Mouse (Mus musculus) embryonic facial prominence, embryonic 11.5 days (tissue): Measurements from ENCODE around the gene Eef2. TPM values are rescaled to one million over a fixed set of nuclear protein-coding genes. Genes with fewer than 3 reads are reported as not detected.

Source experiments
- ATAC-seq: fragments of 200-750 bp; cut with Nextera tagmentation; replicated peaks from 2 replicates; pipeline ENCODE4 v1.8.0; 2017; ENCODE audit warnings: low read depth; ENCODE audit not compliant: insufficient number of reproducible peaks, low FRiP score, low TSS enrichment
- DNase-seq: peaks from one replicate; pipeline ENCODE4 v3.0.0-alpha.2; 2015; ENCODE audit warnings: low spot score
- H3K27ac ChIP-seq: fragments of 300-500 bp; sonication (generic); replicated peaks from 2 replicates; pipeline ENCODE4 v1.5.1; 2014; ENCODE audit warnings: mild to moderate bottlenecking, low read depth, low read length, control low read depth
- H3K27me3 ChIP-seq: fragments of 300-500 bp; sonication (generic); 2 replicates; pipeline ENCODE4 v1.6.1; 2014; ENCODE audit warnings: mild to moderate bottlenecking, low read length, moderate library complexity, mixed read lengths; ENCODE audit not compliant: control insufficient read depth, insufficient read depth
- H3K36me3 ChIP-seq: fragments of 300-500 bp; sonication (generic); replicated peaks from 2 replicates; pipeline ENCODE4 v1.6.1; 2014; ENCODE audit warnings: low read depth, mild to moderate bottlenecking, low read length, moderate library complexity, mixed read lengths; ENCODE audit not compliant: control insufficient read depth, insufficient read depth
- H3K4me1 ChIP-seq: fragments of 300-500 bp; sonication (generic); 2 replicates; pipeline ENCODE4 v1.6.1; 2014; ENCODE audit warnings: low read length, mixed read lengths; ENCODE audit not compliant: control insufficient read depth, insufficient read depth
- H3K4me2 ChIP-seq: fragments of 300-500 bp; sonication (generic); 2 replicates; pipeline ENCODE4 v1.6.1; 2014; ENCODE audit warnings: low read depth, mild to moderate bottlenecking, control low read depth, low read length, moderate library complexity
- H3K4me3 ChIP-seq: fragments of 300-500 bp; sonication (generic); 2 replicates; pipeline ENCODE4 v1.5.1; 2014; ENCODE audit warnings: low read depth, low read length, control low read depth
- H3K9ac ChIP-seq: fragments of 300-500 bp; sonication (generic); replicated peaks from 2 replicates; pipeline ENCODE4 v1.6.1; 2014; ENCODE audit warnings: mild to moderate bottlenecking, control low read depth, low read length
- H3K9me3 ChIP-seq: fragments of 300-500 bp; sonication (generic); replicated peaks from 2 replicates; pipeline ENCODE4 v1.6.1; 2016; ENCODE audit warnings: mild to moderate bottlenecking, low read length, inconsistent platforms, mixed read lengths; ENCODE audit not compliant: control insufficient read depth
- WGBS: fragments of 180-500 bp; shearing (Covaris S2); extraction: QIAGEN DNeasy Blood & Tissue Kit; methylation state at CpG from one replicate; pipeline ENCODE4 v1.1.7; 2014; 5-methylcytosine and 5-hydroxymethylcytosine counted together
- polyA plus RNA-seq: library from polyadenylated mRNA; unstranded; fragments of >200 nt; fragmentation: Nextera tagmentation; extraction: Ambion mirVana; gene quantifications from 2 replicates; pipeline ENCODE4 v1.2.1, GENCODE M21; 2014

Gene Eef2
- polyA plus RNA-seq, 1 experiment from 2014 or later, result 417 TPM

GRCm38 (mm10) chr10:81184765-81185164 is 8.3 kb downstream of the Eef2 start:
- 45% methylated on average over 4 of the region's 4 CpGs for WGBS
- peak; percentile 62 for DNase-seq

GRCm38 (mm10) chr10:81187161-81187560 is 10.7 kb downstream of the Eef2 start:
- Histone ChIP-seq H3K4me1 (peaks cover 8% of the 10 kb centered on the region), H3K36me3 (0 out of 2 replicates have a peak, but pooled peaks cover 3% of the 10 kb centered on the region), H3K4me2 (no peak overlapping the region), H3K9me3 (no peaks in the 10 kb centered on the region), H3K27ac (no peak overlapping the region), H3K4me3 (no peak overlapping the region), H3K9ac (no peak overlapping the region), H3K27me3 (no peaks in the 10 kb centered on the region)
- no peak for DNase-seq
- WGBS, result 91% methylated on average over 9 of the region's 9 CpGs
- no peak for ATAC-seq

More at GRCm38 (mm10) chr10:81184765-81185164, 8.3 kb downstream of the Eef2 start:
- no peak for ATAC-seq
- peaks cover 21% of the 10 kb centered on the region for H3K36me3 ChIP-seq
- H3K4me2 ChIP-seq, result no peak overlapping the region
- H3K4me1 ChIP-seq, result peaks cover 8% of the 10 kb centered on the region
- H3K9me3 ChIP-seq, result no peaks in the 10 kb centered on the region
- H3K4me3 ChIP-seq, result no peak overlapping the region
- no peak overlapping the region for H3K9ac ChIP-seq
- no peak overlapping the region for H3K27ac ChIP-seq
- H3K27me3 ChIP-seq, result no peaks in the 10 kb centered on the region

GRCm38 (mm10) chr10:81189821-81190220 is 13.4 kb downstream of the Eef2 start:
- H3K4me3 ChIP-seq, result no peak overlapping the region
- H3K9me3 ChIP-seq, result no peaks in the 10 kb centered on the region
- ATAC-seq (no peak), DNase-seq (no peak)
- H3K27me3 ChIP-seq, result peaks cover 9% of the 10 kb centered on the region
- H3K27ac ChIP-seq, result no peak overlapping the region
- H3K36me3 ChIP-seq, result 0 out of 2 replicates have a peak, but pooled peaks cover 3% of the 10 kb centered on the region
- no peak overlapping the region for H3K4me2 ChIP-seq
- H3K4me1 ChIP-seq, result peaks cover 9% of the 10 kb centered on the region
- no peak overlapping the region for H3K9ac ChIP-seq
- WGBS, result 81% methylated on average over 26 of the region's 26 CpGs

GRCm38 (mm10) chr10:81190236-81190911 is 13.9 kb downstream of the Eef2 start:
- no peak overlapping the region for H3K9ac ChIP-seq
- peaks cover 6% of the 10 kb centered on the region for H3K4me1 ChIP-seq
- DNase-seq, result peak; percentile 36
- peaks cover 13% of the 10 kb centered on the region for H3K27me3 ChIP-seq
- WGBS, result 69% methylated on average over 31 of the region's 31 CpGs
- H3K4me3 ChIP-seq, result no peak overlapping the region
- no peak for ATAC-seq
- 0 out of 2 replicates have a peak, but pooled peaks cover 3% of the 10 kb centered on the region for H3K36me3 ChIP-seq
- no peak overlapping the region for H3K4me2 ChIP-seq
- H3K27ac ChIP-seq, result no peak overlapping the region
- no peaks in the 10 kb centered on the region for H3K9me3 ChIP-seq

- Histone ChIP-seq H3K9ac (no peak overlapping the region), H3K27me3 (peaks cover 18% of the 10 kb centered on the region), H3K9me3 (no peaks in the 10 kb centered on the region), H3K4me2 (no peak overlapping the region), H3K4me1 (peaks cover 6% of the 10 kb centered on the region), H3K36me3 (0 out of 2 replicates have a peak, but pooled peaks cover 3% of the 10 kb centered on the region), H3K27ac (no peak overlapping the region), H3K4me3 (no peak overlapping the region)
- no peak for DNase-seq
- WGBS, result 66% methylated on average over 6 of the region's 6 CpGs
- no peak for ATAC-seq
Measured at GRCm38 (mm10) chr10:81190912-81191321, 14.5 kb downstream of the Eef2 start.

- H3K27ac ChIP-seq, result no peak overlapping the region
- 90% methylated on average over 18 of the region's 18 CpGs for WGBS
- peak overlapping the region; percentile 96; the same call in 1 of the 2 replicates for H3K4me2 ChIP-seq
- no peak for ATAC-seq
- peaks cover 6% of the 10 kb centered on the region for H3K4me1 ChIP-seq
- H3K9me3 ChIP-seq, result no peaks in the 10 kb centered on the region
- H3K36me3 ChIP-seq, result 0 out of 2 replicates have a peak, but pooled peaks cover 3% of the 10 kb centered on the region
- H3K27me3 ChIP-seq, result peaks cover 18% of the 10 kb centered on the region
- no peak for DNase-seq
- H3K4me3 ChIP-seq, result no peak overlapping the region; the same call in 1 of the 2 replicates
- H3K9ac ChIP-seq, result no peak overlapping the region
Measured at GRCm38 (mm10) chr10:81191342-81191982, 15.0 kb downstream of the Eef2 start.

- Histone ChIP-seq H3K36me3 (0 out of 2 replicates have a peak, but pooled peaks cover 3% of the 10 kb centered on the region), H3K4me1 (peaks cover 6% of the 10 kb centered on the region), H3K9me3 (no peaks in the 10 kb centered on the region), H3K4me2 (peak overlapping the region; percentile 96), H3K9ac (peak overlapping the region; percentile 86), H3K27ac (peak overlapping the region; percentile 81), H3K4me3 (peak overlapping the region; percentile 63), H3K27me3 (peaks cover 20% of the 10 kb centered on the region)
- ATAC-seq (peak; percentile 76), DNase-seq (peak; percentile 81)
- WGBS, result 1% methylated on average over 83 of the region's 93 CpGs
Measured at GRCm38 (mm10) chr10:81192270-81192967, 16.0 kb downstream of the Eef2 start.
